Mouse (Mus musculus) spleen, postnatal 10 days (tissue): ENCODE results near the gene H2-DMb2.

Experiments used
- DNase-seq, 2 experiments: peaks; one replicate each; pipeline ENCODE4 v3.0.0; 2021 to 2022; ENCODE audit warnings: low spot score in 2 of 2

The H2-DMb2 gene

GRCm38 (mm10) chr17:34179913-34180859, 37.1 kb downstream of the H2-DMb2 start:
- peak in 1 of 2 experiments; percentile 31 for DNase-seq

GRCm38 (mm10) chr17:34183564-34184219, 40.6 kb downstream of the H2-DMb2 start:
- DNase-seq, result no peak

GRCm38 (mm10) chr17:34185526-34185925, 42.4 kb downstream of the H2-DMb2 start:
- no peak for DNase-seq

GRCm38 (mm10) chr17:34186885-34187260, 43.8 kb downstream of the H2-DMb2 start:
- peak in 1 of 2 experiments; percentile 52 for DNase-seq

- peak; percentile 98 to 99 for DNase-seq
Observed at GRCm38 (mm10) chr17:34187261-34187916, 44.3 kb downstream of the H2-DMb2 start, which contains the start of the genes Tap1 and Psmb9. TSS of gene Tap1 (plus strand) at chr17:34187553. TSS of gene Psmb9 (minus strand) at chr17:34187764.

GRCm38 (mm10) chr17:34188010-34188409, 44.9 kb downstream of the H2-DMb2 start:
- peak; percentile 63 to 70 for DNase-seq

- DNase-seq, result no peak
Observed at GRCm38 (mm10) chr17:34188986-34189385, 45.9 kb downstream of the H2-DMb2 start.

- DNase-seq, result no peak
Observed at GRCm38 (mm10) chr17:34192852-34193251, 49.7 kb downstream of the H2-DMb2 start.

GRCm38 (mm10) chr17:34193468-34193867, 50.4 kb downstream of the H2-DMb2 start:
- DNase-seq, result no peak

- no peak for DNase-seq
Observed at GRCm38 (mm10) chr17:34194723-34195122, 51.6 kb downstream of the H2-DMb2 start.

- peak in 1 of 2 experiments; percentile 75 for DNase-seq
Observed at GRCm38 (mm10) chr17:34196491-34196890, 53.4 kb downstream of the H2-DMb2 start.

- DNase-seq, result peak; percentile 60 to 88
Observed at GRCm38 (mm10) chr17:34196941-34197894, 54.1 kb downstream of the H2-DMb2 start, which contains the start of gene Psmb8. TSS of gene Psmb8 (plus strand) at chr17:34197721.

- DNase-seq, result peak; percentile 54 to 79
Observed at GRCm38 (mm10) chr17:34197904-34198520, 54.9 kb downstream of the H2-DMb2 start.

GRCm38 (mm10) chr17:34198521-34198912, 55.4 kb downstream of the H2-DMb2 start:
- no peak for DNase-seq

GRCm38 (mm10) chr17:34199050-34199619, 56.0 kb downstream of the H2-DMb2 start:
- DNase-seq, result no peak

GRCm38 (mm10) chr17:34200047-34200446, 56.9 kb downstream of the H2-DMb2 start:
- no peak for DNase-seq

GRCm38 (mm10) chr17:34200772-34201505, 57.8 kb downstream of the H2-DMb2 start:
- no peak for DNase-seq
